Mouse (Mus musculus): ENCODE results near the gene Oaz2.
A peak's percentile ranks its signal among the peaks of the same experiment; 100 is the strongest.
"Not testable (repeated sequence)": the region's sequence is repeated elsewhere in the genome, so short reads cannot be mapped to it uniquely, and the experiment has no call there.

Oaz2 gene

GRCm38 (mm10) chr9:65651957-65652356 is 15.8 kb upstream of the Oaz2 start:
- not testable (repeated sequence) for DNase-seq (ENCODE audit: inconsistent ontology term)

DNA sequence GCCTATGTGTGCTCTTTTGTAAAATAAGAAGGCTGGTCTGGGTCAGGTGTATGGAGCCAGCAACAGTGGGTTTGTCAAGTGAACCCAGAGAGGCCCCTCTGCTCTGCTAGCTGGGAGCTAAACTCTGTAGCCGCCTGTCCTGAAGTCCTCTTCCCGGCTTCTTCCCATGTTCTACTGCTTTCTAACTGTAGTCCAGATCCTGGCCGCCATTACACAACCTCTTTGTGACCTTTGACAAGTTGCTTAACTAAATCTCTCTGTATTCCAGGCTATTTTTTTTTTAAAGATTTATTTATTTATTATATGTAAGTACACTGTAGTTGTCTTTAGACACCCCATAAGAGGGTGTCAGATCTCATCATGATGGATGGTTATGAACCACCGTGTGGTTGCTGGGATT is 14.1 kb upstream of the Oaz2 start:
- no peak for DNase-seq (ENCODE audit: inconsistent ontology term)

- no peak for DNase-seq (ENCODE audit: inconsistent ontology term)
These were observed 13.0 kb upstream of the Oaz2 start for GRCm38 (mm10) chr9:65654700-65655237.

DNA sequence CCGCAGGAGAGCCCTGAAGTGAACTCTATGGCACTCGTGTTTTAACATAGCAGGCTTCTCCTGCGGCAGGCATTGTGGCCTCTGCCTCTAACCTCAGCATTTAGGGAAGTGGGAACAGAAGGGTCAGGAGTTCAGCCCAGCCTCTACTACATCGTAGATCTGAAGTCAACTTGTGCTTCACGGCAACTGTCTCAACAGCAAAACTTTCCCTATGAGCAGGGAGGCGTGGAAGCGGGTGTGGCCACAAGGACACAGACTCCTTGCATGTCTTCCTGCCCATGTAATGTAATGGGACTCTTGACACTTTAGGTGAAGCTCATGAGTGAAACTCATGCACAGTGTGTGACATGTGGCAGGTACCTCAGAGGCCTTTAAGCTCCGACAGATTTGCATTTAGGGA is 12.3 kb upstream of the Oaz2 start:
- no peak for DNase-seq (ENCODE audit: inconsistent ontology term)

- no peak for DNase-seq (ENCODE audit: inconsistent ontology term)
These were observed 10.6 kb upstream of the Oaz2 start for GRCm38 (mm10) chr9:65657218-65657617.

DNA sequence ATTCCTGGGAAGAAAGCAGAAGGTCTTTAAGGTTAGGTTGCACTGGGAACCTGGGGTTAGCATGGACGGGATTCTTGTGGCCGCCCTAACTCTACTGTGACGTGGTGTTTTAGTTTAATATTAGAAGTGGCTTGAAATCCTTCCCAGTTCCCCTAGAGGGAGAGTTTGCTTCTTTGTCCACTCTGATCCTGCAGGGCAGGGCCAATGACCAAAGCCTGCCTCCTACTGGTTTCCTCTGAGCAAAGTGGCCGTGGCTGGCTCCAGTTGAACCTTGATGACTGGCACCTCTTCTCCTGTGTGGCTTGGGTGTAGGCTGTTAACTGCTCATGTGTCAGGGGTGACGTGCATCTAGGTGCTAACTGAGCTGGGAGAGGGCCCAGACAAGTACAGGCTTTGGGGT is 6.8 kb upstream of the Oaz2 start:
- DNase-seq (ENCODE audit: inconsistent ontology term) = no peak

- no peak for DNase-seq (ENCODE audit: inconsistent ontology term)
These were observed 6.3 kb upstream of the Oaz2 start for GRCm38 (mm10) chr9:65661493-65661892.

DNA sequence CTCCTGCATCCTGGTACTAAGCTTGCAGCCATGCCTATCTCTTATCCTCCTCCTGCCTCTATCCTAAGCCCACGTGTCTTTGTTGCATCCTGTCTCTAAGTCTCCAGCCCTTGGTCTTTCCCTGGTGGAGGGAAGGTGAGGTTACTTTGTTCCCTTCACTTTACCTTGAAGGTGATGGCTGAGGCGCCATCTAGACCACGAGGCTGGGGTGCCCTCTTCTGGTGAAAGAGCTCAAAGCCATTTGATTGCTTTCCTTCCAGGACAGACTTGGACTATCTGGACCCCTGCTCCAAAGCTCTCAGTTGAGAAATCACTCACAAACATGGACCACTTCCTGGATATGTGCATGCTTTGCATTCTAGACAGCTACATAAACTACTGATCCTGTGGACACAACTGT is 3.6 kb upstream of the Oaz2 start:
- DNase-seq (ENCODE audit: inconsistent ontology term) = peak; percentile 44

- DNase-seq (ENCODE audit: inconsistent ontology term) = peak; percentile 54
These were observed 1.8 kb upstream of the Oaz2 start for GRCm38 (mm10) chr9:65666042-65666441.

DNA sequence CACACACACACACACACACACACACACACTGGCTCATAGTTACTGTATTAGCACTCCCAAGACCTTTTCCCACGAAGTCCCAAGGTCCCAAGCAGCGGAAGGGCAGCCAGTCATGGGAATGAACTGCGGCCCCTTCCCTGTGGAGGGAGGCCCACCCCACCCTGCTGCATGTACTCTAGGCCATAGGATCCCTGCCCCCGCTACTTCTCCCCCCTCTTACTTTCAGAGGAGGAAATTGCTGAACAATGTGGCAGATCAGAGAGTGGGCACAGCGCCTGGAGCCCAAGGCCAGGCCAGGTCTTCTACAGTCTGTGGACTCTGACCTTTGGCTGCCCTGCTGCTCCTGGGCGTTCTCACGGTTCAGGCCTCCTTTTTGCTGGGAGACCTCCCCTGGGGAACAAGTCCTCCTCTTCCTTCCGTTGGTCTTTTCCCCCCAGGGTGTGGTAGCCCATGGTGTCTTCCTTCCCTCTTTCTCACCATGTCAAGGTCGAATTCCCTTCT is 3.7 kb downstream of the Oaz2 start:
- peak; percentile 23 for DNase-seq (ENCODE audit: inconsistent ontology term)

GRCm38 (mm10) chr9:65672996-65673395 is 5.2 kb downstream of the Oaz2 start:
- DNase-seq (ENCODE audit: inconsistent ontology term) = peak; percentile 25

GRCm38 (mm10) chr9:65675461-65676357 is 7.9 kb downstream of the Oaz2 start:
- DNase-seq (ENCODE audit: inconsistent ontology term) = no peak

DNA sequence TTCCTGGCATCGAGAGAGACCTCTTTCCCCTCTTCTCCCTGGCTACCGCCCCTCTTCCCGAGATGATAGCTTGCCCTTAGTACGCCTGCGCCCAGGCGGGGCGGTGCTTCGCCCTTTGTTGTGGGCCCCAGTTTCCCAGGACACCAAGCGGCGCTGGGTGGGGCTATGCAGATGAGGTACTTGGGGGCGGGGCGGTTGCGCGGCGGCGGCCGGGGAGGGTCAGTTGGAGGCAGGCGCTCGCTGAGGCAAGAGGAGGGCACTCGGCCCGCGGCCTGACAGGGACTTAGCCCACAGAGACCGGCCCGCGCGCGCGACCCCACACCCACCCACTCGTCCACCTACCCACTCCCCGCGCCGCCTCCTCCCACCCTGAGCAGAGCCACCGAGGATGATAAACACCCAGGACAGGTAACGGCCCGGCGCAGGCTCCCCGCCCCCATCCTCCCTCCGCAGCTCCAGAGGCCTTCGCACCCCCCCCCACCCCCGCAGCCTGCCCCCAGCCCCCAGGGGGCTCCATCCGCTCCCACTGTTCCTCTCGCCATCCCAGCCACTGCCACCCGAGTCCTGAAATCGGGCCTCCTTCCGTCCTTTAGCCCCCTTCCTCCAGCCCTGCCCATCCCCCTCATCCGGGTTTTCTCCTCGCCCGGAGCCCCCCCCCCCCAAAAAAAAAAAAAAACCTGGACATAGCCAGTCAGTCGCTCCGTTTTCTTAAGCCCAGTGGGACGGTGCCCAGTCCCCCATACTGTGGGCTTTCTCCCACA is 8.7 kb downstream of the Oaz2 start:
- peak; percentile 98 for DNase-seq (ENCODE audit: inconsistent ontology term)

GRCm38 (mm10) chr9:65677119-65677462 is 9.3 kb downstream of the Oaz2 start:
- no peak for DNase-seq (ENCODE audit: inconsistent ontology term)

DNA sequence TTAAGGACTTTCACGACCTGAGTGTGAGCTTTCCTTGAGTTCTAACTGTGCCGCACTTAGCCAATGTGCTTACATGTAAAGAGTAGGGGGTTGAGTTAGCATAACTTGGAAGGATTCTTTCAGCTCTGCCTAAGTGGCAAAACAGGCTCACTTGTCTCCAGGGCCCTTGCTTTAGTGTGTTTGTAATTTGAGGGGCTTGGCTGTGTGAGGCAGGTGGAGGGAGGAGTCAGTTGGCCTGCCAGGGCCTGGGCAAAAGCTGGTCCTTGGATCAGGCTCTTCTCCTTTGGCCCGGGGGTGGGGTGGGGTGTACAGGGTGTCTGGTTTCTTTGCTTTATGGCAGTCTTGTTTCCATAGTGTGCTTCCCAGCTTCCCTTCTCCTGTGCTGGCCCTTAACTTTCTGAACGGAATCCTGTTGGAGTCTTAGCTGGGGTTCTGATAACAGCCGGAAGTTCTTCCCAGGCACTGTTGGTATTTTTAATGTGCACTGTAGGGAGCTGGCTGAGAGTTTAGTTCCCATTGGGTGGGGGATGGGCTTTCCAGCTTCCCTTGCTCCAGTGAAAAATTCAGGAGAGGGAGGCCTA is 11.5 kb downstream of the Oaz2 start:
- DNase-seq (ENCODE audit: inconsistent ontology term) = no peak

DNA sequence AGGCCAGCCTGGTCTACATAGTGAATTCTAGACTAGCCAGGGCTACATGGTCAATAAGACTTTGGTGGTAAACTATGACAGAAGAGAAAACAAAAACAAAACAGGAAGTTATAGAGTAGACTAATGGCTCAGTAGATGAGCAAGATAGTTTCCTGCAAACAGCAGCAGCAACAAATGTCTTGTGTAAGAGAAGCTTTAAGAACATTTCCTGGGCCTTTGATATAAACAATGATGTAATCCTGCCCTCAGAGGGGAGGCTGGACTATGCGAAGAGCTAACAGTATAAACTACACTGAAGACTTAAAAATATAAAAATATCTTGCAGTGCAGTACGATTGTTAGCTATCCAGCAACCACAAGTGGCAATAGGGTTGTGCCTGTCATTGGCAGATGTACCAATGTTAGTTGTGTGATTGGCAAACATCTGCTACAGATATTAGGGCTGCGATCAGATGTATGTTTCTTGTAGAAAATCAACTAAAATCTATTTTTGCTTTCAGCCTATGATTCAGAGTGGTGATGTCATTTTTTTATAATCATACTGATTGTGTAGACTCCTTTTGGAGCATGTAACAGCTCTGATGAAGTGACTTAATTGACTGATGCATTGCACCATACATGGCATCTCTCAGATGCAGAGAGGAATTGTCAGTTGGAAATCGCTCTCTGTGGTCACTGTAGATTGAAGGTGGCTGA is 13.3 kb downstream of the Oaz2 start:
- DNase-seq (ENCODE audit: inconsistent ontology term) = no peak

- no peak for DNase-seq (ENCODE audit: inconsistent ontology term)
These were observed 13.8 kb downstream of the Oaz2 start for GRCm38 (mm10) chr9:65681634-65681940.

DNA sequence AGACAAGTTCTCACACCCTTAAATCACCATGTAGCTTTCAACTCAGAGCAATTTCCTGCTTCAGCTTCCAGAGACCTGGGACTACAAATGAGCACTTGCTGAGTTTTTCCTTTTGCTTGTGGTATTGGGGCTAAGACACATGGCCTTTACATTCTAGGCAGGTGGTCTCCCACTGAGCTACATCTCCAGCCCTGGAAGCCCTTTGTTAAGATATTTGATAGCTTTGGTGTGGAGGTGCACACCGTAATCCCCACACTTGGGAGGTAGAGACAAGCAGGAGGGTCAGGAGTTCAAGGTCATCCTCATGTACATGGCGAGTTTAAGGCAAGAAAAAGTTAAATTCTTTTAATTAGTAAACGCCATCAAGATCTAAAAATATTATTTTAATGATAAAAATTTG is 14.4 kb downstream of the Oaz2 start:
- DNase-seq (ENCODE audit: inconsistent ontology term) = no peak

DNA sequence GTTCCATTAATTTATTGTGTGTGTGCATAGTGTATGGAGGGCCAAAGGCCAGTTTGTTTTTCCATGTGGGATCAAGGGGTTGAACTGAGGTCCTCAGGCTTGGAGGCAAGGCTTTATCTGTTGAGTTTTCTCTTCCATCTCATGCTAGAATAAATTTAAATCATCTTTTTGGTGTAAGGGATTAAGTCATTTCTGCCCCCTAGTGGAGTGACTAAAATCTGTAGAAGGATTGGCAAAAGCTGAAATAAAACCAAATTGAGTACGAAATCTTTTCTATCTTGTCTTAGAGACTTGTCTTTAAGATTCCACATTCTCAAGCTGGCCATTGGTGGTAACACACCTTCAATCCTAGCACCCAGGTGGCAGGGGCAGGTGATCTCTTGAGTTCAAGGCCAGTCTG is 15.2 kb downstream of the Oaz2 start:
- DNase-seq (ENCODE audit: inconsistent ontology term) = no peak

DNA sequence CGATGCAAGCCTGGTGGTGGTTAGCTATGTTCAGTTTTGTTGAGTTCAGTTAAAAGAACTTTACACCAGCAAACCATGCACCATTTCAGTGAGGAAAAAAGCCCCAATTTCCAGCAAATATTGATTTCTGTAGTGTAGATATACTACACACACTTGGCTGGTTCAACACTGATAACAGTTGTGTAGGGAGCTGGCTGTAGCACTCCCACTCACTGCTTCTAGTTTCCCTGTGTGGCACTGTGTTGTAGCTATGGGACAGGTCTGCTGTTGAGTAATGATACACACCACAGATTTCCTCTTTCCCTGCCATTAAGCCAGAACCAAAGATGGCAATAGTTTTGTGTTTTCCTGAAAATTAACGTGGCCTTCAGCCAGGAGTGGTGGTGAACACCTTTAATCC is 16.9 kb downstream of the Oaz2 start:
- no peak for DNase-seq (ENCODE audit: inconsistent ontology term)

- DNase-seq (ENCODE audit: inconsistent ontology term) = not testable (repeated sequence)
These were observed 22.1 kb downstream of the Oaz2 start for GRCm38 (mm10) chr9:65689869-65690268.

- DNase-seq (ENCODE audit: inconsistent ontology term) = no peak
These were observed 24.7 kb downstream of the Oaz2 start for GRCm38 (mm10) chr9:65692466-65692865.

Data from Muller cell, postnatal 12 days (primary cell).